In genomic region chr6:12977184-12977897, GRCm38 (mm10) we compare ENCODE assay signal across 20 mouse cellular contexts.
DNase-seq lines count a peak whose midpoint lies in the region; ATAC-seq lines count a peak whose summit lies in the region.
"Had no signal": no experiment of that assay in that cellular context is flagged by ENCODE, and none has a peak within 500 bp of the region (broad histone marks: within the 10 kb centered on the region; RNA-seq: fewer than 3 reads in every experiment).

No protein-coding gene starts in this region.

- no peaks in the 10 kb centered on the region for H3K36me3 ChIP-seq in hindbrain, embryonic 11.5 days (ENCODE audit: control insufficient read depth, insufficient read depth, low read length)
- H3K36me3 ChIP-seq in hindbrain, embryonic 10.5 days, result no peaks in the 10 kb centered on the region
- H3K36me3 ChIP-seq in forebrain, embryonic 14.5 days (ENCODE audit: control insufficient read depth, insufficient read depth, low read length), result no peaks in the 10 kb centered on the region
- H3K36me3 ChIP-seq in hindbrain, embryonic 14.5 days (replicated peaks; ENCODE audit: control insufficient read depth, insufficient read depth), result no peaks in the 10 kb centered on the region
- no peaks in the 10 kb centered on the region for H3K36me3 ChIP-seq in midbrain, embryonic 15.5 days (replicated peaks)
- no peaks in the 10 kb centered on the region for H3K36me3 ChIP-seq in kidney, embryonic 16.5 days (ENCODE audit: insufficient read depth, low read length)
- H3K36me3 ChIP-seq: embryonic facial prominence, embryonic 13.5 days; heart, embryonic 12.5 days had no signal

- H3K9ac ChIP-seq in hindbrain, embryonic 11.5 days (ENCODE audit: low read depth, low read length), result no peak overlapping the region
- H3K9ac ChIP-seq in forebrain, embryonic 14.5 days (ENCODE audit: low read length), result no peak overlapping the region
- no peak overlapping the region for H3K9ac ChIP-seq in hindbrain, embryonic 14.5 days
- no peak overlapping the region for H3K9ac ChIP-seq in midbrain, embryonic 15.5 days
- no peak overlapping the region for H3K9ac ChIP-seq in kidney, embryonic 16.5 days (replicated peaks; ENCODE audit: low read length)
- H3K9ac ChIP-seq: embryonic facial prominence, embryonic 13.5 days; heart, embryonic 12.5 days; liver, postnatal 0 days had no signal

- H3K9me3 ChIP-seq in hindbrain, embryonic 11.5 days (ENCODE audit: control insufficient read depth, low read length), result no peaks in the 10 kb centered on the region
- no peaks in the 10 kb centered on the region for H3K9me3 ChIP-seq in hindbrain, embryonic 10.5 days
- no peaks in the 10 kb centered on the region for H3K9me3 ChIP-seq in forebrain, embryonic 14.5 days (replicated peaks; ENCODE audit: control insufficient read depth, low read length)
- no peaks in the 10 kb centered on the region for H3K9me3 ChIP-seq in hindbrain, embryonic 14.5 days (ENCODE audit: control insufficient read depth, low read length)
- no peaks in the 10 kb centered on the region for H3K9me3 ChIP-seq in midbrain, embryonic 15.5 days
- no peaks in the 10 kb centered on the region for H3K9me3 ChIP-seq in kidney, embryonic 16.5 days (ENCODE audit: low read length)
- H3K9me3 ChIP-seq: embryonic facial prominence, embryonic 13.5 days; heart, embryonic 12.5 days had no signal

- H3K4me1 ChIP-seq in hindbrain, embryonic 11.5 days (replicated peaks; ENCODE audit: control insufficient read depth, insufficient read depth, low read length), result no peaks in the 10 kb centered on the region
- peaks cover 7% of the 10 kb centered on the region; the same call in 1 of the 2 replicates for H3K4me1 ChIP-seq in hindbrain, embryonic 10.5 days (replicated peaks)
- no peaks in the 10 kb centered on the region for H3K4me1 ChIP-seq in forebrain, embryonic 14.5 days (ENCODE audit: control insufficient read depth, insufficient read depth, low read length)
- peaks cover 4% of the 10 kb centered on the region for H3K4me1 ChIP-seq in hindbrain, embryonic 14.5 days (replicated peaks; ENCODE audit: control insufficient read depth, insufficient read depth, low read length)
- peaks cover 7% of the 10 kb centered on the region for H3K4me1 ChIP-seq in midbrain, embryonic 15.5 days
- no peaks in the 10 kb centered on the region for H3K4me1 ChIP-seq in kidney, embryonic 16.5 days (ENCODE audit: insufficient read depth, low read length)
- H3K4me1 ChIP-seq: embryonic facial prominence, embryonic 13.5 days; heart, embryonic 12.5 days had no signal

- 67% methylated on average over 1 of the region's 1 CpGs for WGBS in hindbrain, embryonic 11.5 days
- 65% methylated on average over 1 of the region's 1 CpGs for WGBS in hindbrain, embryonic 10.5 days
- 59% methylated on average over 1 of the region's 1 CpGs for WGBS in forebrain, embryonic 14.5 days
- 45% methylated on average over 1 of the region's 1 CpGs for WGBS in hindbrain, embryonic 14.5 days
- 42% methylated on average over 1 of the region's 1 CpGs for WGBS in midbrain, embryonic 15.5 days
- WGBS in kidney, embryonic 16.5 days, result 94% methylated on average over 1 of the region's 1 CpGs

- peak; percentile 41 for DNase-seq in hindbrain, embryonic 11.5 days (ENCODE audit: low spot score)
- DNase-seq in hindbrain, embryonic 10.5 days (ENCODE audit: low spot score), result no peak
- DNase-seq in forebrain, embryonic 14.5 days (ENCODE audit: low spot score), result peak; percentile 76
- peak; percentile 60 for DNase-seq in hindbrain, embryonic 14.5 days (ENCODE audit: low spot score)
- DNase-seq in spleen, adult 18-20 months, result no peak
- no peak for DNase-seq in thymus, postnatal 36 days
- DNase-seq: adrenal gland, adult 8-10 months; B cell, adult 2 months; cerebellum, adult 2 months; heart, postnatal 36 days; kidney, postnatal 14 days; liver; liver, postnatal 0 days; right cerebral cortex, adult 18-20 months; thymus, adult 18-20 months had no signal

- no peak overlapping the region for H3K4me2 ChIP-seq in hindbrain, embryonic 11.5 days (replicated peaks; ENCODE audit: low read depth, low read length)
- no peak overlapping the region for H3K4me2 ChIP-seq in forebrain, embryonic 14.5 days (ENCODE audit: low read length)
- H3K4me2 ChIP-seq in hindbrain, embryonic 14.5 days (replicated peaks), result no peak overlapping the region
- no peak overlapping the region for H3K4me2 ChIP-seq in midbrain, embryonic 15.5 days
- no peak overlapping the region for H3K4me2 ChIP-seq in kidney, embryonic 16.5 days (replicated peaks; ENCODE audit: low read depth, low read length)
- H3K4me2 ChIP-seq: embryonic facial prominence, embryonic 13.5 days; heart, embryonic 12.5 days had no signal

- H3K4me3 ChIP-seq in hindbrain, embryonic 11.5 days (ENCODE audit: low read depth, low read length), result no peak overlapping the region
- no peak overlapping the region for H3K4me3 ChIP-seq in hindbrain, embryonic 10.5 days
- H3K4me3 ChIP-seq in forebrain, embryonic 14.5 days (ENCODE audit: low read depth, low read length), result no peak overlapping the region
- H3K4me3 ChIP-seq in hindbrain, embryonic 14.5 days (replicated peaks; ENCODE audit: low read length), result no peak overlapping the region
- H3K4me3 ChIP-seq in midbrain, embryonic 15.5 days, result no peak overlapping the region
- no peak overlapping the region for H3K4me3 ChIP-seq in kidney, embryonic 16.5 days (ENCODE audit: low read length)
- H3K4me3 ChIP-seq: embryonic facial prominence, embryonic 13.5 days; heart, embryonic 12.5 days had no signal

- no peak overlapping the region for H3K27ac ChIP-seq in hindbrain, embryonic 11.5 days (ENCODE audit: low read depth, low read length)
- H3K27ac ChIP-seq in hindbrain, embryonic 10.5 days, result no peak overlapping the region
- H3K27ac ChIP-seq in forebrain, embryonic 14.5 days (ENCODE audit: low read depth, low read length), result no peak overlapping the region
- peak overlapping the region; percentile 66 for H3K27ac ChIP-seq in hindbrain, embryonic 14.5 days
- peak overlapping the region; percentile 65; the same call in 1 of the 2 replicates for H3K27ac ChIP-seq in midbrain, embryonic 15.5 days
- no peak overlapping the region for H3K27ac ChIP-seq in kidney, embryonic 16.5 days (ENCODE audit: low read length)
- H3K27ac ChIP-seq: embryonic facial prominence, embryonic 13.5 days had no signal

- ATAC-seq in hindbrain, embryonic 11.5 days (ENCODE audit: low FRiP score), result peak; percentile 69
- ATAC-seq in forebrain, embryonic 14.5 days, result peak; percentile 74
- peak; percentile 81 for ATAC-seq in hindbrain, embryonic 14.5 days (ENCODE audit: low FRiP score)
- peak; percentile 86 for ATAC-seq in midbrain, embryonic 15.5 days (replicated peaks)
- ATAC-seq in kidney, embryonic 16.5 days (ENCODE audit: low FRiP score, low TSS enrichment), result no peak
- ATAC-seq: intestine, postnatal 0 days; liver, postnatal 0 days had no signal

- H3K27me3 ChIP-seq in hindbrain, embryonic 11.5 days (ENCODE audit: control insufficient read depth, insufficient read depth, low read length), result no peaks in the 10 kb centered on the region
- H3K27me3 ChIP-seq in hindbrain, embryonic 10.5 days (ENCODE audit: insufficient read depth, poor library complexity, severe bottlenecking), result no peaks in the 10 kb centered on the region
- no peaks in the 10 kb centered on the region for H3K27me3 ChIP-seq in forebrain, embryonic 14.5 days (replicated peaks; ENCODE audit: control insufficient read depth, insufficient read depth, low read length)
- H3K27me3 ChIP-seq in hindbrain, embryonic 14.5 days (ENCODE audit: control insufficient read depth, insufficient read depth, low read length), result no peaks in the 10 kb centered on the region
- H3K27me3 ChIP-seq in midbrain, embryonic 15.5 days (replicated peaks), result no peaks in the 10 kb centered on the region
- H3K27me3 ChIP-seq in kidney, embryonic 16.5 days (ENCODE audit: insufficient read depth, low read length), result no peaks in the 10 kb centered on the region
- H3K27me3 ChIP-seq: embryonic facial prominence, embryonic 13.5 days; heart, embryonic 12.5 days had no signal

Comparison
In these comparisons a context has a peak if more than half of its experiments do, and no peak if none do; other contexts are left out.
1. DNase-seq: peak in hindbrain, embryonic 11.5 days (single experiment), forebrain, embryonic 14.5 days (single experiment) and hindbrain, embryonic 14.5 days (single experiment); none in hindbrain, embryonic 10.5 days (single experiment), spleen, adult 18-20 months (0 of 2) and thymus, postnatal 36 days (0 of 2).
2. H3K27ac ChIP-seq: peak in hindbrain, embryonic 14.5 days (single experiment) and midbrain, embryonic 15.5 days (single experiment); none in hindbrain, embryonic 11.5 days (single experiment), hindbrain, embryonic 10.5 days (single experiment), forebrain, embryonic 14.5 days (single experiment) and kidney, embryonic 16.5 days (single experiment).